ENCODE assay signal across 8 mouse cellular contexts in the genomic region with DNA sequence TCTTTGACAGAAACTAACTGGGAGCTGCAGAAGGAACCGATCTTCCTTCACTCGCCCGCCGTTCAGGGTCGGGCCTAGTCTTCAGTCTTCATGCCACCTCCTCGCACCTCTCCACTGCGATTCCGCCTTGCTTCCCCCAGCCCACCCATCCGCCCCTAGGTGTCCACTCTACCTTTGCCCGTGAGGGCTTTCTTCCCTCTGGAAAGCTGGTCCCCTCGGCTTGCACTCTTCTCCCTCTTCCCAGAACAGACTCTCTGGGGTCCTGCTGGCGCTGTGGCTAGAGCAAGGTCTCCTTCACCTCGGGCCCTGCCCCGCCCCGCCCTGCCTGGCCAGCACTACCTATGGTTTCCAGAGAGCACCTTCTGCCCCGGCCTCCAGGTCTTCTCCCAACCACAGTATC.
DNase-seq lines count a peak whose midpoint lies in the region; ATAC-seq and TF ChIP-seq lines count a peak whose summit lies in the region.

No protein-coding gene starts in this region.

- H3K9me3 ChIP-seq in MEL (replicated peaks; ENCODE audit: insufficient read depth, low read length), result no peaks in the 10 kb centered on the region
- H3K9me3 ChIP-seq in forebrain, embryonic 16.5 days (ENCODE audit: control insufficient read depth, low read length), result no peaks in the 10 kb centered on the region
- H3K9me3 ChIP-seq in liver, embryonic 12.5 days (replicated peaks), result no peaks in the 10 kb centered on the region

- H3K9ac ChIP-seq in MEL (ENCODE audit: control insufficient read depth, low read depth, low read length, poor library complexity, severe bottlenecking), result peak overlapping the region; percentile 86
- H3K9ac ChIP-seq in forebrain, embryonic 16.5 days (replicated peaks; ENCODE audit: low read depth, low read length), result peak overlapping the region; percentile 75
- H3K9ac ChIP-seq in liver, embryonic 12.5 days, result peak overlapping the region; percentile 78

- H3K4me3 ChIP-seq in MEL (ENCODE audit: control insufficient read depth in 1 of 2, insufficient read depth in 1 of 2, low read depth in 2 of 2, low read length in 2 of 2), result peak overlapping the region; percentile 83 to 89
- H3K4me3 ChIP-seq in forebrain, embryonic 16.5 days (replicated peaks; ENCODE audit: low read length), result peak overlapping the region; percentile 81
- H3K4me3 ChIP-seq in liver, embryonic 12.5 days, result peak overlapping the region; percentile 65
- H3K4me3 ChIP-seq in olfactory bulb, adult 2 months (ENCODE audit: insufficient read depth, low read depth, low read length), result peak overlapping the region; percentile 73

- TF ChIP-seq RAD21 in MEL (IDR thresholded peaks at IDR 0.05; ENCODE audit: low read depth, low read length), result no peak

- peaks cover 0 to 11% of the 10 kb centered on the region in 2 experiments; a peak in 2 of 4 replicates for H3K36me3 ChIP-seq in MEL (ENCODE audit: control insufficient read depth in 1 of 2, insufficient read depth in 2 of 2, low read length in 2 of 2)
- no peaks in the 10 kb centered on the region for H3K36me3 ChIP-seq in forebrain, embryonic 16.5 days (ENCODE audit: control insufficient read depth, insufficient read depth)
- H3K36me3 ChIP-seq in liver, embryonic 12.5 days, result peaks cover 7% of the 10 kb centered on the region; the same call in 1 of the 2 replicates

- H3K27me3 ChIP-seq in MEL (ENCODE audit: control insufficient read depth in 1 of 2, insufficient read depth in 2 of 2, low read length in 2 of 2), result no peaks in the 10 kb centered on the region
- no peaks in the 10 kb centered on the region for H3K27me3 ChIP-seq in forebrain, embryonic 16.5 days (replicated peaks; ENCODE audit: control insufficient read depth, insufficient read depth, low read length)
- peaks cover 10% of the 10 kb centered on the region; the same call in 1 of the 2 replicates for H3K27me3 ChIP-seq in liver, embryonic 12.5 days (replicated peaks)

- 0% methylated on average over 16 of the region's 16 CpGs for WGBS in forebrain, embryonic 16.5 days
- 4% methylated on average over 16 of the region's 16 CpGs for WGBS in liver, embryonic 12.5 days (ENCODE audit: insufficient replicate concordance)
- 5% methylated on average over 16 of the region's 16 CpGs for WGBS in olfactory bulb, adult 2 months

- no peak for TF ChIP-seq EP300 in MEL (IDR thresholded peaks at IDR 0.05; ENCODE audit: low read depth in 1 of 2, low read length in 2 of 2)

- H3K4me2 ChIP-seq in forebrain, embryonic 16.5 days (ENCODE audit: low read length), result peak overlapping the region; percentile 76
- peak overlapping the region; percentile 89 for H3K4me2 ChIP-seq in liver, embryonic 12.5 days

- ATAC-seq in forebrain, embryonic 16.5 days, result peak; percentile 29
- peak; percentile 30; the same call in 1 of the 2 replicates for ATAC-seq in liver, embryonic 12.5 days

- TF ChIP-seq POLR2A in MEL (IDR thresholded peaks at IDR 0.05; ENCODE audit: control insufficient read depth in 1 of 2, insufficient read depth in 1 of 2, low read depth in 1 of 2, low read length in 2 of 2, poor library complexity in 1 of 2), result 0 out of 4 replicates have a peak, but pooled peaks of 1 of the 2 experiments have one; percentile 34
- TF ChIP-seq POLR2A in olfactory bulb, adult 2 months (IDR thresholded peaks at IDR 0.05; ENCODE audit: insufficient read depth, low read depth, low read length), result no peak

- peaks cover 3 to 25% of the 10 kb centered on the region in 2 experiments; a peak in 3 of 4 replicates for H3K4me1 ChIP-seq in MEL (ENCODE audit: control insufficient read depth in 1 of 2, insufficient read depth in 2 of 2, low read length in 2 of 2)
- H3K4me1 ChIP-seq in forebrain, embryonic 16.5 days (replicated peaks; ENCODE audit: control insufficient read depth, insufficient read depth, low read length), result peaks cover 35% of the 10 kb centered on the region
- H3K4me1 ChIP-seq in liver, embryonic 12.5 days, result peaks cover 33% of the 10 kb centered on the region
- peaks cover 9% of the 10 kb centered on the region for H3K4me1 ChIP-seq in olfactory bulb, adult 2 months (ENCODE audit: control insufficient read depth, insufficient read depth, low read length)

- peak overlapping the region; percentile 65 for H3K27ac ChIP-seq in MEL (ENCODE audit: control insufficient read depth, low read depth, low read length)
- H3K27ac ChIP-seq in forebrain, embryonic 16.5 days (ENCODE audit: low read length), result peak overlapping the region; percentile 87
- H3K27ac ChIP-seq in liver, embryonic 12.5 days, result peak overlapping the region; percentile 68
- H3K27ac ChIP-seq in olfactory bulb, adult 2 months (ENCODE audit: insufficient read depth, low read depth, low read length), result peak overlapping the region; percentile 54

- H3K79me2 ChIP-seq in MEL (ENCODE audit: control insufficient read depth, insufficient read depth, low read length, poor library complexity), result peaks cover 1% of the 10 kb centered on the region; the same call in 1 of the 2 replicates

- TF ChIP-seq CTCF in MEL (IDR thresholded peaks at IDR 0.05 in 2 of 3, conservative IDR thresholded peaks at IDR 0.05 in 1 of 3; ENCODE audit: control insufficient read depth in 1 of 3, insufficient read depth in 1 of 3, low read depth in 2 of 3, low read length in 3 of 3, poor library complexity in 1 of 3, severe bottlenecking in 1 of 3), result no peak
- no peak for TF ChIP-seq CTCF in olfactory bulb, adult 2 months (IDR thresholded peaks at IDR 0.05; ENCODE audit: insufficient read depth, low read depth, low read length)

- peak; percentile 43 for DNase-seq in gastrocnemius, postnatal 25 days
- DNase-seq in gastrocnemius, adult 8-10 months (ENCODE audit: low spot score in 2 of 2), result no peak
- DNase-seq in MEL (ENCODE audit: low read depth, low spot score), result no peak
- DNase-seq in gastrocnemius, adult 18-20 months (ENCODE audit: low spot score), result no peak
- no peak for DNase-seq in layer of hippocampus, adult 9-11 months

TF ChIP-seq in MEL, 35 proteins besides CTCF, POLR2A, EP300 and RAD21:
- TF ChIP-seq NELFE (IDR thresholded peaks at IDR 0.05; ENCODE audit: low read depth, low read length), result no peak
- TF ChIP-seq MAX (IDR thresholded peaks at IDR 0.05; ENCODE audit: low read length), result peak; percentile 16; the same call in 1 of the 2 replicates
TF ChIP-seq in MEL: peak in this region for 1.
